Mouse (Mus musculus) megakaryocyte, embryonic 14.5 days (primary cell): ENCODE data around the gene Olfr263. TPM values are rescaled to one million over a fixed set of nuclear protein-coding genes. Genes with fewer than 3 reads are reported as not detected.
A peak's percentile ranks its signal among the peaks of the same experiment; 100 is the strongest.

Experiments
- H3K27me3 ChIP-seq: replicated peaks from 2 replicates; pipeline ENCODE3; 2012; ENCODE audit warnings: inconsistent platforms
- H3K36me3 ChIP-seq: replicated peaks from 2 replicates; pipeline ENCODE3; 2012; ENCODE audit warnings: low read length, inconsistent platforms, mixed read lengths
- H3K4me1 ChIP-seq: 2 replicates; pipeline ENCODE4 v1.6.1; 2012; ENCODE audit warnings: inconsistent platforms
- H3K4me3 ChIP-seq: replicated peaks from 2 replicates; pipeline ENCODE3; 2012; ENCODE audit warnings: moderate library complexity, mild to moderate bottlenecking, inconsistent platforms
- H3K9me3 ChIP-seq: 2 replicates; pipeline ENCODE4 v1.6.1; 2012; ENCODE audit warnings: inconsistent platforms
- FLI1 ChIP-seq: IDR thresholded peaks from 2 replicates; pipeline ENCODE4 v1.6.1; 2012; ENCODE audit warnings: low read length, inconsistent platforms, mixed read lengths
- GATA1 ChIP-seq: IDR thresholded peaks from 3 replicates; pipeline ENCODE4 v1.6.1; 2012; ENCODE audit warnings: mixed read lengths, low read length, inconsistent platforms, borderline replicate concordance
- polyA plus RNA-seq: library from polyadenylated mRNA; stranded (reverse); fragments of >175 nt; gene quantifications from 2 replicates; pipeline ENCODE4 v1.2.3, GENCODE M21; 2012; ENCODE audit warnings: low replicate concordance; ENCODE audit not compliant: insufficient read depth

The Olfr263 gene
- polyA plus RNA-seq, 1 experiment, result not detected

- TF ChIP-seq FLI1, result no peak
- no peak for TF ChIP-seq GATA1
- peaks cover 19% of the 10 kb centered on the region for H3K27me3 ChIP-seq
- no peaks in the 10 kb centered on the region for H3K9me3 ChIP-seq
- H3K36me3 ChIP-seq, result no peaks in the 10 kb centered on the region
- H3K4me3 ChIP-seq, result peak overlapping the region; percentile 92
- peaks cover 32% of the 10 kb centered on the region for H3K4me1 ChIP-seq
These were observed 30.0 kb downstream of the Olfr263 start for GRCm38 (mm10) chr13:21159475-21159819.

- no peaks in the 10 kb centered on the region for H3K36me3 ChIP-seq
- no peaks in the 10 kb centered on the region for H3K9me3 ChIP-seq
- H3K4me1 ChIP-seq, result peaks cover 32% of the 10 kb centered on the region
- peak overlapping the region; percentile 92 for H3K4me3 ChIP-seq
- H3K27me3 ChIP-seq, result peaks cover 21% of the 10 kb centered on the region
- TF ChIP-seq GATA1, result no peak
- TF ChIP-seq FLI1, result no peak
These were observed 30.6 kb downstream of the Olfr263 start for GRCm38 (mm10) chr13:21160041-21160511.

- Histone ChIP-seq H3K4me1 (peaks cover 32% of the 10 kb centered on the region), H3K9me3 (no peaks in the 10 kb centered on the region), H3K27me3 (peaks cover 20% of the 10 kb centered on the region), H3K36me3 (no peaks in the 10 kb centered on the region), H3K4me3 (peak overlapping the region; percentile 92)
- no peak for TF ChIP-seq GATA1
These were observed 31.5 kb downstream of the Olfr263 start for GRCm38 (mm10) chr13:21160657-21161590.

GRCm38 (mm10) chr13:21161591-21161990 lies 32.2 kb downstream of the Olfr263 start:
- Histone ChIP-seq H3K4me3 (peak overlapping the region; percentile 48), H3K9me3 (no peaks in the 10 kb centered on the region), H3K27me3 (peaks cover 15% of the 10 kb centered on the region), H3K36me3 (no peaks in the 10 kb centered on the region), H3K4me1 (peaks cover 33% of the 10 kb centered on the region)
- no peak for TF ChIP-seq FLI1
- no peak for TF ChIP-seq GATA1

- Histone ChIP-seq H3K4me1 (peaks cover 33% of the 10 kb centered on the region), H3K9me3 (no peaks in the 10 kb centered on the region), H3K4me3 (peak overlapping the region; percentile 56), H3K36me3 (no peaks in the 10 kb centered on the region), H3K27me3 (peaks cover 11% of the 10 kb centered on the region)
- no peak for TF ChIP-seq GATA1
- no peak for TF ChIP-seq FLI1
These were observed 33.2 kb downstream of the Olfr263 start for GRCm38 (mm10) chr13:21162591-21162990.

GRCm38 (mm10) chr13:21166936-21167909 lies 37.8 kb downstream of the Olfr263 start:
- TF ChIP-seq GATA1 (no peak), FLI1 (no peak)
- peaks cover 7% of the 10 kb centered on the region for H3K27me3 ChIP-seq
- no peaks in the 10 kb centered on the region for H3K9me3 ChIP-seq
- peaks cover 31% of the 10 kb centered on the region for H3K4me1 ChIP-seq
- H3K36me3 ChIP-seq, result no peaks in the 10 kb centered on the region
- H3K4me3 ChIP-seq, result peak overlapping the region; percentile 96

GRCm38 (mm10) chr13:21167910-21168300 lies 38.5 kb downstream of the Olfr263 start:
- Histone ChIP-seq H3K4me3 (peak overlapping the region; percentile 96), H3K4me1 (peaks cover 32% of the 10 kb centered on the region), H3K27me3 (peaks cover 4% of the 10 kb centered on the region), H3K9me3 (no peaks in the 10 kb centered on the region), H3K36me3 (no peaks in the 10 kb centered on the region)
- TF ChIP-seq GATA1 (no peak), FLI1 (no peak)

GRCm38 (mm10) chr13:21168371-21169011 lies 39.1 kb downstream of the Olfr263 start:
- Histone ChIP-seq H3K36me3 (no peaks in the 10 kb centered on the region), H3K4me3 (peak overlapping the region; percentile 96), H3K4me1 (peaks cover 37% of the 10 kb centered on the region), H3K9me3 (no peaks in the 10 kb centered on the region), H3K27me3 (peaks cover 4% of the 10 kb centered on the region)
- TF ChIP-seq GATA1, result no peak
- no peak for TF ChIP-seq FLI1

GRCm38 (mm10) chr13:21169121-21169656 lies 39.8 kb downstream of the Olfr263 start:
- Histone ChIP-seq H3K36me3 (no peaks in the 10 kb centered on the region), H3K9me3 (no peaks in the 10 kb centered on the region), H3K27me3 (peaks cover 4% of the 10 kb centered on the region), H3K4me1 (peaks cover 35% of the 10 kb centered on the region), H3K4me3 (peak overlapping the region; percentile 96)
- no peak for TF ChIP-seq FLI1
- TF ChIP-seq GATA1, result no peak
